Mouse (Mus musculus): Measurements from ENCODE around the gene Morn3. TPM values are rescaled to one million over a fixed set of nuclear protein-coding genes. Genes with fewer than 3 reads are reported as not detected.

The Morn3 gene
- polyA plus RNA-seq, 1 experiment from 2014 or later = 0.41 TPM

DNA sequence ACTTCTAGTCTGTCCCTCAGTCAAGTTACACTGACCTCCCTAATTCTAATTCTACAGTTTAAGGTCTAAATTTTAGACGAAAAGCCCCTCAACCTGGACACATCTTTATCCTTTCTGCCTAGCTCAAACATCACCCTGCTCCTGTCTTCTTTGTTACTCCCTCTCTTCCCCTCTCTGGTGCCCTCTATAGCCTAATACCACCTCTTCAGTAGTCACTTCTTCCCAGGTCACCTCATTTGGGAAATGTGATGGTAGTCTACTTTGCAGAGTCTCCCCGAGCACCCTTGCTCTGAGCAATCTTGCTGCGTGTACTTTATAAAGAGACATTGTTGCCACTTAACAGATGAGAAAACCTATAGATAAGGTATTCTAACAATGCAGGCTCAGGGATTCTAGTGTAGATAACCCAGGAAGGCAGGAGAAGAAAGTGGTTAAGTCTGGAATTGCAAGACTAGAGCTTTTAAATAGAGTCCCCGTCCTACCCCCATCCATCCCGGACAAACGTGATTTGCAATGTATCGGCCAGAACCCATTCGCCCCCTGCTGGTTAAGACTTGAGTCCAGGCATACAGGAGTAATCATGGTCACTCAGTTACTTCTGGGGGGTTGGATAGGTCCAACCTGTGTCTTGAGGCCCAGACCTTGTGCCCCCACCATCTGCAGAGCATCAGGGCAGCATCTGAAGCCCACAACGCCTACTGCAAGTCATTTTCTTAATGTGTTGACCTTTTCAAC is 1.1 kb downstream of the Morn3 start:
- ATAC-seq (ENCODE audit: low FRiP score, low TSS enrichment) (peak; percentile 70), DNase-seq (ENCODE audit: low spot score) (peak; percentile 73)
- 25% methylated on average over 9 of the region's 9 CpGs for WGBS

DNA sequence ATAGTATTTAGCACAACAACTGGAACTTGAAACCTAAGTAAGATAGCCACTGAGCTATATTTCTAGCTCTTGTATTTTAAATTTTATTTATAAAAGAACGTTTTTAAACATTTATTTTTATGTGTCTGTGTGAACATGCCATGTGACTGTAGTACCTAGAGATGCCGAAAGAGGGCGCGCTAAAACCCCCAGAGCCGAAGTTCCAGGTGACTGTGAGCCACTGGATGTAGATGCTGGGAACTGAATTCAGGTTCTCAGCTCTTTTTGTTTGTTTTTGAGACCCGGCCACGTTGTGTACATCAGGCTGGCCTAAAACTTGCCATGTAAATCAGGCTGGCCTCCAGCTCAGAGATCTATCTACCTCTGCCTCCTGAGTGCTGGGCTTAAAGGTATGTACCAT is 3.0 kb downstream of the Morn3 start:
- no peaks in the 10 kb centered on the region for H3K27me3 ChIP-seq (ENCODE audit: control insufficient read depth, insufficient read depth, low read length)
- peak; percentile 61 for DNase-seq (ENCODE audit: low spot score)
- ATAC-seq (ENCODE audit: low FRiP score, low TSS enrichment) = no peak
- H3K9ac ChIP-seq (ENCODE audit: low read length) = no peak overlapping the region
- H3K4me2 ChIP-seq (replicated peaks; ENCODE audit: low read depth) = no peak overlapping the region
- H3K27ac ChIP-seq (replicated peaks) = no peak overlapping the region
- no peak overlapping the region for H3K4me3 ChIP-seq (ENCODE audit: low read depth, low read length)
- TF ChIP-seq EP300 (optimal IDR thresholded peaks at IDR 0.05) = no peak
- TF ChIP-seq CTCF (IDR thresholded peaks at IDR 0.05; ENCODE audit: low read depth) = peak; percentile 69
- no peaks in the 10 kb centered on the region for H3K9me3 ChIP-seq (ENCODE audit: control insufficient read depth, low read length)
- H3K4me1 ChIP-seq (replicated peaks; ENCODE audit: control insufficient read depth, insufficient read depth) = no peaks in the 10 kb centered on the region; the same call in 1 of the 2 replicates
- H3K36me3 ChIP-seq (ENCODE audit: control insufficient read depth, insufficient read depth, low read length) = no peaks in the 10 kb centered on the region
- 22% methylated on average over 7 of the region's 7 CpGs for WGBS

More for the DNA sequence above, 1.1 kb downstream of the Morn3 start:
- H3K36me3 ChIP-seq (ENCODE audit: control insufficient read depth, insufficient read depth, low read length) = no peaks in the 10 kb centered on the region
- no peaks in the 10 kb centered on the region for H3K9me3 ChIP-seq (ENCODE audit: control insufficient read depth, low read length)
- H3K4me1 ChIP-seq (replicated peaks; ENCODE audit: control insufficient read depth, insufficient read depth) = no peaks in the 10 kb centered on the region
- no peak overlapping the region for H3K27ac ChIP-seq (replicated peaks)
- TF ChIP-seq EP300 (optimal IDR thresholded peaks at IDR 0.05) (no peak), CTCF (IDR thresholded peaks at IDR 0.05; ENCODE audit: low read depth) (peak; percentile 86)
- H3K4me3 ChIP-seq (ENCODE audit: low read depth, low read length) = no peak overlapping the region
- H3K4me2 ChIP-seq (replicated peaks; ENCODE audit: low read depth) = no peak overlapping the region
- no peak overlapping the region for H3K9ac ChIP-seq (ENCODE audit: low read length)
- H3K27me3 ChIP-seq (ENCODE audit: control insufficient read depth, insufficient read depth, low read length) = no peaks in the 10 kb centered on the region

DNA sequence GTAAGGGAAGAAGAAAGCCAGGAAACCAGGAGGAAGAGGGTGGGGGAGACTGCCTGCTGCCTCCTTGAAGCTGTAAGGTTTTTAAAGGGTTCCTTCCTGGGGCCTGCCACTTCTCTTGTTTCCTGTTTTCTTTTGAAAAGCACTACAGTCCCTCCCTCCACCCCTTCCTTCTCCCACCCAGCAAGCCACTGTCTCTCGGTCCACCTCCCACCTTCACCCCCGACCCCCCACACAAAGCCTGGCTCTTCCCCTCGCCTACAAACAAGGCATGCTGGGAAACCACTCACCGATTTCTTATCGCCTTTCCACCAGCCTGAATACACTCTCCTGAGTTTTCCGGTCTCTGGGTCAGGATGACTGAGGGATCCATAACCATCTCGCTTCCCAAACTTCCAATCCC is 6.0 kb downstream of the Morn3 start:
- Histone ChIP-seq H3K4me3 (ENCODE audit: low read depth, low read length) (no peak overlapping the region), H3K27me3 (ENCODE audit: control insufficient read depth, insufficient read depth, low read length) (no peaks in the 10 kb centered on the region), H3K4me2 (replicated peaks; ENCODE audit: low read depth) (no peak overlapping the region), H3K4me1 (replicated peaks; ENCODE audit: control insufficient read depth, insufficient read depth) (no peaks in the 10 kb centered on the region; the same call in 1 of the 2 replicates), H3K27ac (replicated peaks) (peak overlapping the region; percentile 24; the same call in 1 of the 2 replicates), H3K9ac (ENCODE audit: low read length) (no peak overlapping the region), H3K9me3 (ENCODE audit: control insufficient read depth, low read length) (no peaks in the 10 kb centered on the region), H3K36me3 (ENCODE audit: control insufficient read depth, insufficient read depth, low read length) (no peaks in the 10 kb centered on the region)
- WGBS = 56% methylated on average over 7 of the region's 7 CpGs
- no peak for DNase-seq (ENCODE audit: low spot score)
- no peak for TF ChIP-seq EP300 (optimal IDR thresholded peaks at IDR 0.05)
- TF ChIP-seq CTCF (IDR thresholded peaks at IDR 0.05; ENCODE audit: low read depth) = no peak
- no peak for ATAC-seq (ENCODE audit: low FRiP score, low TSS enrichment)

DNA sequence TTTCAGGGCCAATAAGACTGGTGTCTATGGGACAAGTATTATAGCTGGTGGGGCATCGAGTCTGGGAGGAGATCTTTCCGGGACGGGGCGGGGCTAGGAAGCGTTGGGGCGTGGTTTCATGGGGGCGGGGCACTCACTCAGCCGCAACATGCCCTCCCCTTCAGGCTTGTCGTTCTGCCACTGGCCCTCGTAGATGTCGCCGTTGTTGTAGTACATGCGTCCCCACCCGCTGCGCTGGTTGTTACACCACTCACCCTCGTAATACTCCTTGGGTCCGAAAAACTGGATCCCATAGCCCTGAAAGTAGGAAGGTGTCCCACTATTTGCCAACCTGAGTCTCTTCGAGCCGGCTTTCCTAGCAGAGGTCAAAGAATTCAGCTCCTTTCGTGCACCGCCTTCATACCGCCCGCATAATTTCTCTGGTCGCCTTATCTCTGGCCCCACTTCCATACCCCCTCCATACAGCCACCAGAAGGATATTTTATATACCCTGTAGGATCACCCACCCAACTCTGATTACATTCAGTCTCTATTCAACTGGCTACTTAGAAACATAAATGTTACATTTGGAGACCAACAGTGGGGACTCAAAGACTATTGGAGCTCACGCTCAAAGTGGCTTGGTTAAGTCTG is 7.6 kb downstream of the Morn3 start:
- H3K9ac ChIP-seq (ENCODE audit: low read length) = no peak overlapping the region
- no peak overlapping the region for H3K27ac ChIP-seq (replicated peaks)
- ATAC-seq (ENCODE audit: low FRiP score, low TSS enrichment) (peak; percentile 63), DNase-seq (ENCODE audit: low spot score) (peak; percentile 89)
- WGBS = 5% methylated on average over 25 of the region's 25 CpGs
- peak overlapping the region; percentile 30 for H3K4me3 ChIP-seq (ENCODE audit: low read depth, low read length)
- H3K4me2 ChIP-seq (replicated peaks; ENCODE audit: low read depth) = peak overlapping the region; percentile 58
- H3K4me1 ChIP-seq (replicated peaks; ENCODE audit: control insufficient read depth, insufficient read depth) = no peaks in the 10 kb centered on the region; the same call in 1 of the 2 replicates
- H3K36me3 ChIP-seq (ENCODE audit: control insufficient read depth, insufficient read depth, low read length) = no peaks in the 10 kb centered on the region
- no peak for TF ChIP-seq EP300 (optimal IDR thresholded peaks at IDR 0.05)
- H3K27me3 ChIP-seq (ENCODE audit: control insufficient read depth, insufficient read depth, low read length) = no peaks in the 10 kb centered on the region
- no peaks in the 10 kb centered on the region for H3K9me3 ChIP-seq (ENCODE audit: control insufficient read depth, low read length)

- no peaks in the 10 kb centered on the region; the same call in 1 of the 2 replicates for H3K4me1 ChIP-seq (replicated peaks; ENCODE audit: control insufficient read depth, insufficient read depth)
Observed at GRCm38 (mm10) chr5:123038115-123038514, 8.7 kb downstream of the Morn3 start.

GRCm38 (mm10) chr5:123035564-123035963 is 11.3 kb downstream of the Morn3 start:
- peak overlapping the region; percentile 20 for H3K27ac ChIP-seq (replicated peaks)
- WGBS = 15% methylated on average over 6 of the region's 6 CpGs

More at GRCm38 (mm10) chr5:123038115-123038514, 8.7 kb downstream of the Morn3 start:
- H3K27ac ChIP-seq (replicated peaks) = no peak overlapping the region
- H3K4me2 ChIP-seq (replicated peaks; ENCODE audit: low read depth) = no peak overlapping the region
- TF ChIP-seq CTCF (IDR thresholded peaks at IDR 0.05; ENCODE audit: low read depth) (no peak), EP300 (optimal IDR thresholded peaks at IDR 0.05) (no peak)
- ATAC-seq (ENCODE audit: low FRiP score, low TSS enrichment) = no peak
- no peak overlapping the region for H3K4me3 ChIP-seq (ENCODE audit: low read depth, low read length)
- no peaks in the 10 kb centered on the region for H3K9me3 ChIP-seq (ENCODE audit: control insufficient read depth, low read length)
- WGBS = 79% methylated on average over 5 of the region's 5 CpGs
- H3K36me3 ChIP-seq (ENCODE audit: control insufficient read depth, insufficient read depth, low read length) = no peaks in the 10 kb centered on the region
- no peaks in the 10 kb centered on the region for H3K27me3 ChIP-seq (ENCODE audit: control insufficient read depth, insufficient read depth, low read length)
- no peak overlapping the region for H3K9ac ChIP-seq (ENCODE audit: low read length)
- no peak for DNase-seq (ENCODE audit: low spot score)

More at GRCm38 (mm10) chr5:123035564-123035963, 11.3 kb downstream of the Morn3 start:
- H3K27me3 ChIP-seq (ENCODE audit: control insufficient read depth, insufficient read depth, low read length) = no peaks in the 10 kb centered on the region
- DNase-seq (ENCODE audit: low spot score) (peak; percentile 76), ATAC-seq (ENCODE audit: low FRiP score, low TSS enrichment) (peak; percentile 83)
- no peaks in the 10 kb centered on the region for H3K9me3 ChIP-seq (ENCODE audit: control insufficient read depth, low read length)
- H3K9ac ChIP-seq (ENCODE audit: low read length) = no peak overlapping the region
- H3K4me3 ChIP-seq (ENCODE audit: low read depth, low read length) = no peak overlapping the region
- no peaks in the 10 kb centered on the region; the same call in 1 of the 2 replicates for H3K4me1 ChIP-seq (replicated peaks; ENCODE audit: control insufficient read depth, insufficient read depth)
- H3K4me2 ChIP-seq (replicated peaks; ENCODE audit: low read depth) = no peak overlapping the region
- no peaks in the 10 kb centered on the region for H3K36me3 ChIP-seq (ENCODE audit: control insufficient read depth, insufficient read depth, low read length)
- TF ChIP-seq CTCF (IDR thresholded peaks at IDR 0.05; ENCODE audit: low read depth) = no peak
